Mouse (Mus musculus): ENCODE measurements around the gene Nup107. TPM values are rescaled to one million over a fixed set of nuclear protein-coding genes. Genes with fewer than 3 reads are reported as not detected.
"Not testable (repeated sequence)": the region's sequence is repeated elsewhere in the genome, so short reads cannot be mapped to it uniquely, and the experiment has no call there.

Nup107 gene
- polyA plus RNA-seq, 1 experiment from 2014 or later: 69.7 TPM

DNA sequence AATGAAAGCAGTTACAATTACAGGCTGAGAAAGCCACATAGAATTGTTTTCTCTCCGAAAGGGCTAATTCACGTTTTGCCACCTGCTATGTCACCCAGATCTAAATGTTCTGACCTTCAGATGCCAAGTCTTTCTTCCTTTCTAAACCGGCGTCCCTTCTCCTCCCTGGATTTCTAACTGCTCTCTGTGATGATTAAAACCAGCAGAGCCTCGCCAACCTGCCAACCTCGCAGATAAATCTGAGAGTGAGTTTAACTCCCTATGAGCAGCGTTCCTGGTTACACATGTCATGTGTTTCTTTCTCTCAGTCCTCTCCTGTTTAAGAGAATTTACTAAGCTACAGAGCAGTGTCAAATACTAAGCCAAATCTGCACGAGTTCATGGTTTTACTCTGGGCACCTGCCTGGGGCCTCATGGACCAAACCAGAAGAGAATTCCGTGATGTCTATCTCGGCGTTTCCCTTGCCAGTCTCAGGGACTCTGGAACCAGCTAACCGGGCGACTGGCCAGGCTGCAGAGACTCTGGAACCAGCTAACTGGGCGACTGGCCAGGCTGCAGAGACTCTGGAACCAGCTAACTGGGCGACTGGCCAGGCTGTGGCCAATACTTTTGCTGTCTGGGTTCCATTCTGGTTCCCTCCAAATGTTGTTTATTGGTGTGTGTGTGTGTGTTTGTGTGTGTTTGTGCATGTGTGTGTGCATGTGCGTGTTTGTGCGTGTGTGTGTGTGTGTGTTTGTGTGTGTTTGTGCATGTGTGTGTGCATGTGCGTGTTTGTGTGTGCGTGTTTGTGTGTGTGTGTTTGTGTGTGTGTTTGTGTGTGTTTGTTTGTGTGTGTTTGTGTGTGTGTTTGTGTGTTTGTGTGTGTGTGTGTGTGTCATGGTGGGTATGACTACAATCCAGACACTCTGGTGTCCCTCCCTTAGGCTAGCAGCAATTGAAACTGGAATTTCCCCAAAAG lies 74.1 kb downstream of the Nup107 start:
- H3K4me3 ChIP-seq: no peak overlapping the region
- no peaks in the 10 kb centered on the region for H3K36me3 ChIP-seq
- no peaks in the 10 kb centered on the region for H3K9me3 ChIP-seq (replicated peaks)
- no peak overlapping the region for H3K4me2 ChIP-seq (replicated peaks)
- 0 out of 2 replicates have a peak, but pooled peaks cover 2% of the 10 kb centered on the region for H3K4me1 ChIP-seq
- no peak for ATAC-seq (ENCODE audit: low FRiP score)
- no peak overlapping the region for H3K9ac ChIP-seq
- no peaks in the 10 kb centered on the region for H3K27me3 ChIP-seq
- no peak overlapping the region for H3K27ac ChIP-seq
- WGBS: 67% methylated on average over 19 of the region's 19 CpGs

DNA sequence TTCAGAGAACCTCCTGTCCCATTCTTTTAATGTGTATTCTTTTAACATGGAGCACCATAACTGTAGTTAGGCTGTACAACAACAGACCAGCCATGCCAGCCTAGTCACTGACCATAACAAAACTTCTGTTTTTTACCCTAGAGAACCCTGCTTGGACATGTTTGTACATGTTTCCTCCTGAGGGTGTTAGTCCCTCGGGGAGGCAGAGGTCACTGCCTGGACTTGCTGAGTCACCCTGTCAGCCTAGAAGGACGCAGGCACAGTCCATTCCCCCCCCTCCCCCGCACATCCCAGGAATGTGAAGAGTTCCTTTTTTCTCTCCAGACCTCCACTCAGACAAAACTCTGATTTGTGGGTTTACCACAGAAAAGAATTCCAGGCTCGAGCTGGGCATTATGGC lies 74.9 kb downstream of the Nup107 start:
- Histone ChIP-seq H3K9ac (no peak overlapping the region), H3K4me2 (replicated peaks) (no peak overlapping the region), H3K4me1 (0 out of 2 replicates have a peak, but pooled peaks cover 2% of the 10 kb centered on the region), H3K27me3 (no peaks in the 10 kb centered on the region), H3K36me3 (no peaks in the 10 kb centered on the region), H3K9me3 (replicated peaks) (no peaks in the 10 kb centered on the region), H3K27ac (no peak overlapping the region), H3K4me3 (no peak overlapping the region)
- 19% methylated on average over 4 of the region's 4 CpGs for WGBS
- ATAC-seq (ENCODE audit: low FRiP score): no peak

DNA sequence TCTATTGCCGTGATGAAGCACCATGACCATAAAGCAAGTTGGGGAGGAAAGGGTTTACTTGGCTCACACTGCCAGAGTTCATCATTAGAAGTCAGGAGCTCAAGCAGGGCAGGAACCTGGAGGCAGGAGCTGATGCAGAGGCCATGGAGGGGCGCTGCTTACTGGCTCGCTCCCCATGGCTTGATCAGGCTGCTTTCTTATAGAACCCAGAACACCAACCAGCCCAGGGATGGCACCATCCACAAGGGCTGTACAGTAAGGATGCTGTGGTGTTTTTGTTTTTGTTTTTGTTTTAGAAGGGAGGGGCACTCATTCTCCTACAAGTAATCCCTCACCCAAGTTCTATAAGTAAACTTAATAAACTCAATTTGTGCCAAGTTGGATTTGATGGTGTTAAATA lies 75.8 kb downstream of the Nup107 start:
- Histone ChIP-seq H3K9ac (no peak overlapping the region), H3K9me3 (replicated peaks) (no peaks in the 10 kb centered on the region), H3K36me3 (no peaks in the 10 kb centered on the region), H3K4me3 (no peak overlapping the region), H3K4me1 (0 out of 2 replicates have a peak, but pooled peaks cover 2% of the 10 kb centered on the region), H3K27ac (no peak overlapping the region), H3K27me3 (no peaks in the 10 kb centered on the region), H3K4me2 (replicated peaks) (no peak overlapping the region)
- WGBS: 81% methylated on average over 3 of the region's 3 CpGs
- ATAC-seq (ENCODE audit: low FRiP score): no peak

DNA sequence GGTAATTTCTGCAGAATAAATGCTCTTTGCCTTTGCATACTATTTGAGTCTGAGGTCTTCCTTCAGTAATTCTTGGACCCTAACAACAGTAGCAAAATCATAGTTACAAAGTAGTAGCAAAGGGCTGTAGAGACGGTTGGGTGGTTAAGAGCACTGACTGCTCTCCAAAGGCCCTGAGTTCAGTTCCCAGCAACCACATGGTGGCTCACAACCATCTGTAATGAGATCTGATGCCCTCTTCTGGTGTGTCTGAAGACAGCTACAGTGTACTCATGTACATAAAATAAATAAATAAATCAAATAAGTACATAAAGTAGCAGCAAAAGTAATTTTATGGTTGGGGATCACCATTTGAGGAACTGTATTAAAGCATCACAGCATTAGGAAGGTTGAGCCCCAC lies 76.9 kb downstream of the Nup107 start:
- WGBS: 82% methylated on average over 1 of the region's 1 CpGs
- H3K4me2 ChIP-seq (replicated peaks); ATAC-seq (ENCODE audit: low FRiP score): not testable (repeated sequence)

DNA sequence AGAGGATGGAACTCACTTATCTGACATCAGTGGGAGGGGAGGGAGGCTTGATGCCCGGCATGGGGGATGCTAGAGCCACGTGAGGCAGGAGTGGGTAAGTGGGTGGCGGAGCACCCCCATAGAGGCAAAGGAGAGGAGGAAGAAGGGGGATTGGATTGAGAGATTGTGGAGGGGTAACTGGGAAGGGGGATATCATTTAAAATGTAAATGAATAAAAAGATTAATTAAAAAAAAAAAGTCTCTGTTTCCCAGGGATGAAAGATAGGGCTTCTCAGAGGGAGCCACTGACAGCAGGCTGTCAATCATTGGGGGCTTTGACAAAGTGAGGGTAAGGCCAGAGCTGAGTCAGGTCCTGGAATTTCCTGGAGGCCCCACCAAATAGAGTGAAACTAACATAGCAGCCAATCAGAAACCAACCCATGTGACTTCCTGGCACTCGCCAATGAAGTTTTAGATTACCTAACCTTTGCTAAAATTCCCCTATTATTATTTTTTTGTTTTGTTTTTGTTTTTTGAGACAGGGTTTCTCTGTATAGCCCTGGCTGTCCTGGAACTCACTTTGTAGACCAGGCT lies 77.5 kb downstream of the Nup107 start:
- no peak overlapping the region for H3K4me3 ChIP-seq
- H3K4me2 ChIP-seq (replicated peaks): no peak overlapping the region
- ATAC-seq (ENCODE audit: low FRiP score): no peak
- no peak overlapping the region for H3K9ac ChIP-seq
- peaks cover 7% of the 10 kb centered on the region for H3K4me1 ChIP-seq
- WGBS: 75% methylated on average over 4 of the region's 4 CpGs
- H3K36me3 ChIP-seq: no peaks in the 10 kb centered on the region
- H3K27ac ChIP-seq: no peak overlapping the region
- no peaks in the 10 kb centered on the region for H3K9me3 ChIP-seq (replicated peaks)
- no peaks in the 10 kb centered on the region for H3K27me3 ChIP-seq

More for the DNA sequence above, 76.9 kb downstream of the Nup107 start:
- not testable (repeated sequence) for H3K27me3 ChIP-seq; H3K4me1 ChIP-seq; H3K36me3 ChIP-seq; H3K27ac ChIP-seq; H3K9ac ChIP-seq; H3K4me3 ChIP-seq; H3K9me3 ChIP-seq (replicated peaks)

DNA sequence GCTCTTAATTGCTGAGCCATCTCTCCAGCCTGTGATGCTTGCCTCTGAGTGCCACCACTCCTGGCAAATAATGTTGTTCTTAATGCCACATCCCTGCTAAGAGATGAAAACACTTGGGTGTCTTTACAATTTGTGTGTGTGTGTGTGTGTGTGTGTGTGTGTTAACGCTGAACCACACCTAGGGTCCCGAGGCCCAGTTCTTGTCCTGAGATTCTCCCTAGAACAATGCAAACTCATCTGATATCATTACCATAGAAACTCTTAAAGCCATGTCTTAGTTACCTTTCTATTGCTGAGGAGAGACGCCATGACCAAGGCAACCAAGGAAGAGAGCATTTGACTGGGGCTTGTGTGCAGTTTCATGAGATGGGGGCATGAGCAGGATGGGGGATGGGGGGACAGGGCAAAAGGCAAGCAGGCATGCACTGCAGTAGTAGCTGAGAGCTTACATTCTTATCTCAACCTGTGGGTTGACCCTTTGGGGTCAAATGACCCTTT lies 78.4 kb downstream of the Nup107 start:
- H3K27ac ChIP-seq: no peak overlapping the region
- ATAC-seq (ENCODE audit: low FRiP score): no peak
- H3K36me3 ChIP-seq: no peaks in the 10 kb centered on the region
- peaks cover 11% of the 10 kb centered on the region for H3K4me1 ChIP-seq
- 88% methylated on average over 3 of the region's 3 CpGs for WGBS
- H3K4me2 ChIP-seq (replicated peaks): no peak overlapping the region
- H3K9ac ChIP-seq: no peak overlapping the region
- no peaks in the 10 kb centered on the region for H3K27me3 ChIP-seq
- H3K4me3 ChIP-seq: no peak overlapping the region
- no peaks in the 10 kb centered on the region for H3K9me3 ChIP-seq (replicated peaks)

DNA sequence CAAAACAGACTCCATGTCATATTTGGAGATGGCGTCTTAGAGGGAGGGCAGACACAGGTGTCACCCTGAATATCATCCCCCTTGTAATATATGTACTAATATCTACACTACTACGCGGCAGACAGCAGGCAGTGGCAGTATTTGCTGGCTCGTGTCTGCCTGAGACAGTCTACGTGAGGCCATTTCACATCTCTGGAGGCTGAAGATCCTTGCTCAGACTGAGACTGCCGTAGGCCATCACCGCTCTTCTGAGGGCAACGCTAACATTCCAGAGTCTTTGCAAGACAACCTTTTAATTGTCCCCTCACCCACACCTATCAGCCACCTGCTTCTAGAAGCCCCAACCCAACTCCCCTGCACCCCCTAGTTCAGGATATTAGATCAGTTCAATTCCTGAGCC lies 79.0 kb downstream of the Nup107 start:
- no peaks in the 10 kb centered on the region for H3K27me3 ChIP-seq
- no peak overlapping the region for H3K4me3 ChIP-seq
- peaks cover 4% of the 10 kb centered on the region; the same call in 1 of the 2 replicates for H3K36me3 ChIP-seq
- H3K4me1 ChIP-seq: peaks cover 16% of the 10 kb centered on the region
- 95% methylated on average over 8 of the region's 8 CpGs for WGBS
- H3K27ac ChIP-seq: no peak overlapping the region
- ATAC-seq (ENCODE audit: low FRiP score): no peak
- H3K4me2 ChIP-seq (replicated peaks): no peak overlapping the region
- no peak overlapping the region for H3K9ac ChIP-seq
- no peaks in the 10 kb centered on the region for H3K9me3 ChIP-seq (replicated peaks)

DNA sequence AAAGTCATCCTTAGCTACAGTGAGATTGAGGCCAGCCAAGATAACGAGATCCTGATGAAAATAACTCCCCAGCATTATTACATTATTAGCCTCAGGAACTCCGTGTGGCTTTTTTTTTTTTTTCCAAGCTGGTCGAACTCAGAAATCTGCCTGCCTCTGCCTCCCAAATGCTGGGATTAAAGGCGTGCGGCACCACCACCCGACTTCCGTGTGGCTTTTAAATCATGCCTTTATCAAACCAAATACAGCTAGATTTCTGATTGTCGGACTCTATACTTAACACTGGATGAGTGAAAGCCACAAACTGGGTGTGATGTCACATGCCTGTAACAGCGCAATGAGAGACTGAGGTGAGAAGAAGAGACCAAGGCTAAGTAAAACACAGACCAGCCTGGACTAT lies 79.6 kb downstream of the Nup107 start:
- WGBS: 93% methylated on average over 9 of the region's 9 CpGs
- ATAC-seq (ENCODE audit: low FRiP score): no peak
- Histone ChIP-seq H3K9ac (no peak overlapping the region), H3K4me2 (replicated peaks) (no peak overlapping the region), H3K4me1 (peaks cover 16% of the 10 kb centered on the region), H3K9me3 (replicated peaks) (no peaks in the 10 kb centered on the region), H3K4me3 (no peak overlapping the region), H3K27me3 (no peaks in the 10 kb centered on the region), H3K36me3 (peaks cover 4% of the 10 kb centered on the region; the same call in 1 of the 2 replicates), H3K27ac (no peak overlapping the region)

DNA sequence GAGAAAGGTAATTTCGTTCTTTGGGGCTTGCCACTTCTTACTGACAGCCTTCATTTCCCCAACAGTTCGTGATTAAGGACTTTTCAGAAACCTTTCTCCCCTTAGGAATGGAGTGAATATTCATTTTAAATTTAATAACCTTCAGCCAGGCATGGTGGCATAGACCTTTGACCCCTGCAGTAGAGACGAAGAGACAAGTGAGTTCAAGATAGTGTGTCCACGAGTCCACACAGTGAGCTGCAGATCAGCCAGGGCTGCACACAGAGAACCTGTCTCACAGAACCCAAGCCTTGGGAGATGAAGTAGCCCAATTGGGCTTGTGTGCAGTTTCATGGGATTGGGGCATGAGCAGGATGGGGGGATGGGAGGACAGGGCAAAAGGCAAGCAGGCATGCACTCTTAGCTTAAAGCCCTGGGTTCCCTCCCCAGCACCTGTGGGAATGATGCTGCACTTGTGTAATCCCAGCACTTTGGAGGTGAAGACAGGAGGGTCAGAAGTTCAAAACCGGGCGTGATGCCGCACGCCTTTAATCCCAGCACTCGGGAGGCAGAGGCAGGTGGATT lies 80.2 kb downstream of the Nup107 start:
- H3K4me1 ChIP-seq: peaks cover 16% of the 10 kb centered on the region
- no peak for ATAC-seq (ENCODE audit: low FRiP score)
- no peak overlapping the region for H3K4me3 ChIP-seq
- no peak overlapping the region for H3K27ac ChIP-seq
- H3K36me3 ChIP-seq: peaks cover 5% of the 10 kb centered on the region; the same call in 1 of the 2 replicates
- H3K27me3 ChIP-seq: no peaks in the 10 kb centered on the region
- no peaks in the 10 kb centered on the region for H3K9me3 ChIP-seq (replicated peaks)
- H3K9ac ChIP-seq: no peak overlapping the region
- no peak overlapping the region for H3K4me2 ChIP-seq (replicated peaks)
- WGBS: 90% methylated on average over 9 of the region's 9 CpGs

DNA sequence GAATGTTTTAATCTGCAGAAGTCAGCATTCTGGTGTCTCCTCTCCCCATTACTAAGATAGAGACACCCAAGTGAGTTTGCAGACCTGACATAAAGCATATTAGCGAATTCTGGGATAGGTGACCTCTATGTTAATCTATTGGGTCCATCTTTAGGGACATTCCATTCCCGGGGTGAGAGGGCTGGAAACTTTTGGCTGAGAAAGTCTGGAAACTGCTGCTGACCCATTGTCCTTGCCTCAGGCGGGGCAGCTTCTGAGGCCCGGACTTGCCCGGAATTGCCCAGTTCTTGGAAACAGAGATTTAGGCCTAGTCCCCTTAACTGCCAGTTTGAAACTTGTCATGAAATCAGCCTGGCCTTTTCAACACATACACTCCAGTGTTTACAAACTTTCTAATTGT lies 81.1 kb downstream of the Nup107 start:
- ATAC-seq (ENCODE audit: low FRiP score): no peak
- peak overlapping the region; percentile 93; the same call in 1 of the 2 replicates for H3K9ac ChIP-seq
- H3K36me3 ChIP-seq: peaks cover 13% of the 10 kb centered on the region
- H3K9me3 ChIP-seq (replicated peaks): no peaks in the 10 kb centered on the region
- H3K27ac ChIP-seq: no peak overlapping the region
- H3K4me3 ChIP-seq: peak overlapping the region; percentile 81; the same call in 1 of the 2 replicates
- 74% methylated on average over 5 of the region's 5 CpGs for WGBS
- no peaks in the 10 kb centered on the region for H3K27me3 ChIP-seq
- H3K4me1 ChIP-seq: peaks cover 18% of the 10 kb centered on the region
- peak overlapping the region; percentile 68 for H3K4me2 ChIP-seq (replicated peaks)

DNA sequence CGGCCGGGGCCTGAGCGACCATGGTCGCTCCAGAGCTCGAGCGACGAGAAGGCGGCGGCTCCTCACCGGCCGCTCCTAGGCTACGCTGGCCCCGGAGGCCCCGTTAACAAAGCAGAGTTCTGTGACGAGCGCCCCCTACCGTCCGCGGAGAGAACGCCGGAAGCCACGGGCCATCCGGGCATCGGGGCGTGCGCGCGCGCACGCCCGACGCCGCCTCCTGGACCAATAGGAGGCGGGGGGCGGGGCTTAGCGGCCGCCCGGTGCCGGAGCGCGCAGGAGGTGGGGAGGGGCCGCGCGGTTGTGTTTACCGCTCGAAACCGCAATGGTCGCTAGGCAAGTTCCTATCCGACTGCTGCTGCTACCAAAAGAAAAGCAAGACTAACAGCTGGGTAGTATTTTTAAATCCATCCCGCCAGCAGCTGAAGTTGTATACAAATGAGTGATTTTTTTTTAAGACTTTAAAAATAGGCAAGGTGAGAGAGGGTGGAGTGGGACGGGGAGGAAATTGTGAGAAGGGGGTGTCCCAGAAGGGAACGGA lies 81.8 kb downstream of the Nup107 start, which contains the start of gene Mdm2:
Gene Mdm2 (minus strand): TSS at position 155 of the 538 bp plus-strand sequence.
- under 1% methylated on average over 51 of the region's 52 CpGs for WGBS
- peak; percentile 95 for ATAC-seq (ENCODE audit: low FRiP score)
- H3K4me2 ChIP-seq (replicated peaks): peak within 1 kb of the TSS; percentile 68
- H3K27me3 ChIP-seq: no peaks in the 10 kb centered on the region
- peak within 1 kb of the TSS; percentile 93 for H3K9ac ChIP-seq
- peak within 1 kb of the TSS; percentile 81 for H3K4me3 ChIP-seq
- H3K36me3 ChIP-seq: peaks cover 13% of the 10 kb centered on the region
- peak within 1 kb of the TSS; percentile 96 for H3K27ac ChIP-seq
- peaks cover 18% of the 10 kb centered on the region for H3K4me1 ChIP-seq
- no peaks in the 10 kb centered on the region for H3K9me3 ChIP-seq (replicated peaks)

Measured in hindbrain, embryonic 12.5 days (tissue).